Mouse (Mus musculus): Measurements from ENCODE around the gene Ifna16. TPM values are rescaled to one million over a fixed set of nuclear protein-coding genes. Genes with fewer than 3 reads are reported as not detected.

The Ifna16 gene
- polyA plus RNA-seq (2012; rRNA removed), result not detected in 2 replicates

- Histone ChIP-seq H3K4me1 (ENCODE audit: control insufficient read depth, insufficient read depth, low read length) (no peaks in the 10 kb centered on the region), H3K4me3 (ENCODE audit: insufficient read depth, low read length) (no peak within 1 kb of the TSS), H3K27ac (ENCODE audit: insufficient read depth, low read length) (no peak within 1 kb of the TSS)
- TF ChIP-seq CTCF (IDR thresholded peaks at IDR 0.05; ENCODE audit: extremely low read depth, insufficient read depth, low read length), result no peak
These were observed at the start of gene Ifna16 for GRCm38 (mm10) chr4:88676824-88677223. TSS of gene Ifna16 (minus strand) at chr4:88676924.

GRCm38 (mm10) chr4:88723497-88724090, 46.9 kb upstream of the Ifna16 start:
- TF ChIP-seq CTCF (IDR thresholded peaks at IDR 0.05; ENCODE audit: extremely low read depth, insufficient read depth, low read length), result no peak
- no peak for TF ChIP-seq POLR2A (IDR thresholded peaks at IDR 0.05; ENCODE audit: extremely low read depth, insufficient read depth, low read length)
- H3K27ac ChIP-seq (ENCODE audit: insufficient read depth, low read length), result no peak overlapping the region
- H3K4me1 ChIP-seq (ENCODE audit: control insufficient read depth, insufficient read depth, low read length), result peaks cover 7% of the 10 kb centered on the region
- H3K4me3 ChIP-seq (ENCODE audit: insufficient read depth, low read length), result no peak overlapping the region

DNA sequence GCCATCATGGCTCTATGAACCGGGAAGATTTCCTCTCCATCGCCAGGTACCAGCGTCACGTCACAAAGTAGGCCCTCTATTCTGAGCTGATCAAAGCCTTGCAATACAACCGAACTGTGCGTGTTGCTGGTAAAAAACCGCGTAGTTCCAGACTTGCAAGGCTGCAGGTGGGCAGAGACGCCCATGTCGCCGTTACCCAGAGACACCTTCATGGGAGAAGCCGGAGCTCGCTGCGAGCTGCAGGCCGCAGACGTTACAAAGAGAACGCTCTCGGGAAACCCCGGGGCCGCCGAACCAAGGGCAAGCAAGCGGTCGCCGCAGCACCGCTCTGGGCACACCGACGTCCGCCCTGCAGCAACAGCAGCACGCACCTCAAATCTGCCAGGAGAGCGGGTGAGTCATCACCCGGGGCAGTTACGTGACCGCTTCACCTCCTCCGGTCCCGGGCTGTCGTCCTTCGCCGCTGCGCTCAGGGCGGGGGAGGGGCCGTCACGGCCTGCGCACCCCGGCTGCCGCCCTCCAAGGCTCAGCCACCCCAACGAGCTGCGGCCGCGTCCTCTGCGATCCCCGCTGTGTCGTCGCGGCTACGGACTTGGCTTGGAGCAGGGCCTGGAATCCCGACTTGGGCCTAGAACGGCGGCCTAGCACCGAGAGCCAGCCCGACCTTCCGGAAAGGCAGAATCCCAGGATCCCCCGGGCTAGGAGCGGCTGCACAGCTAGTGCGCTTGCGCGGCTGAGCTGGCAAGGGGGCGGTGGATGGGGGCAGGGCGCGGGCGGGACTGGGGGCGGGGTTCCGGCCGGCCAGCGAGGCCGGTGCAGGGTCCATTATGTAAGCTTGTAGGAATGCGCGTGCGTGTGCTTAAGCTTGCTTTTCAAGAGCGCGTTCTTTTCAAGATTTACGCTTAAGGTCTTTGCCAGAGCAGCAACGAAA, 45.3 kb upstream of the Ifna16 start, which contains the start of the genes Gm26566 and Klhl9:
Gm26566 (plus strand) TSS at position 15 of the 931 bp plus-strand sequence.
Klhl9 (minus strand) TSS at position 675 of the 931 bp plus-strand sequence.
- H3K27ac ChIP-seq (ENCODE audit: insufficient read depth, low read length), result peak within 1 kb of the TSS; percentile 99

DNA sequence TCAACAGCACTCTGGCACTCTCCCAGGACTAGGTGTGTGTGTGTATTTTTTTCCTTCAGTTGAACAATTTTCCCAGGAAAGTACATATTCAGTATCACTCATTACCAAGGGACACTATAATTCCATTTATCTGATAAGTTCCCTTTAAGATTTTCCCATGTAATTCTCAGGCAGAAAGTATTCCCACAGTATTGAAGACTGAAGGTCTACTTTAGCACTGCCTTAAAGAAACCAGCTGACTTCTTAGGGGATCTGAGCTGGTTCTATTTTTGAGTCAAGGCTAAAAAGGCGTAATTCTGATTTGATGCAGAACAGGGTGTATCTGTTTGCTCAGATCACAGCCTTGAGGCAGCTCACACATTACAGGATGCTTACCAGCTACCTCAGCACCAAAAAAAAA, 42.0 kb upstream of the Ifna16 start:
- peak overlapping the region; percentile 84; the same call in 1 of the 2 replicates for H3K4me3 ChIP-seq (ENCODE audit: insufficient read depth, low read length)
- no peak for TF ChIP-seq POLR2A (IDR thresholded peaks at IDR 0.05; ENCODE audit: extremely low read depth, insufficient read depth, low read length)
- TF ChIP-seq CTCF (IDR thresholded peaks at IDR 0.05; ENCODE audit: extremely low read depth, insufficient read depth, low read length), result no peak

More for the DNA sequence above, 45.3 kb upstream of the Ifna16 start, which contains the start of the genes Gm26566 and Klhl9:
- H3K4me1 ChIP-seq (ENCODE audit: control insufficient read depth, insufficient read depth, low read length), result peaks cover 7% of the 10 kb centered on the region
- TF ChIP-seq POLR2A (IDR thresholded peaks at IDR 0.05; ENCODE audit: extremely low read depth, insufficient read depth, low read length) (peak; percentile 82), CTCF (IDR thresholded peaks at IDR 0.05; ENCODE audit: extremely low read depth, insufficient read depth, low read length) (no peak)
- peak within 1 kb of the TSS; percentile 84 for H3K4me3 ChIP-seq (ENCODE audit: insufficient read depth, low read length)

GRCm38 (mm10) chr4:88715059-88715458, 38.3 kb upstream of the Ifna16 start:
- no peak overlapping the region for H3K27ac ChIP-seq (ENCODE audit: insufficient read depth, low read length)
- TF ChIP-seq CTCF (IDR thresholded peaks at IDR 0.05; ENCODE audit: extremely low read depth, insufficient read depth, low read length) (no peak), POLR2A (IDR thresholded peaks at IDR 0.05; ENCODE audit: extremely low read depth, insufficient read depth, low read length) (no peak)
- no peak overlapping the region for H3K4me3 ChIP-seq (ENCODE audit: insufficient read depth, low read length)
- H3K4me1 ChIP-seq (ENCODE audit: control insufficient read depth, insufficient read depth, low read length), result peaks cover 1% of the 10 kb centered on the region; the same call in 1 of the 2 replicates

More for the DNA sequence above, 42.0 kb upstream of the Ifna16 start:
- H3K4me1 ChIP-seq (ENCODE audit: control insufficient read depth, insufficient read depth, low read length), result peaks cover 8% of the 10 kb centered on the region
- no peak overlapping the region for H3K27ac ChIP-seq (ENCODE audit: insufficient read depth, low read length)

- TF ChIP-seq POLR2A (IDR thresholded peaks at IDR 0.05; ENCODE audit: extremely low read depth, insufficient read depth, low read length), result no peak
- TF ChIP-seq CTCF (IDR thresholded peaks at IDR 0.05; ENCODE audit: extremely low read depth, insufficient read depth, low read length), result no peak
- Histone ChIP-seq H3K27ac (ENCODE audit: insufficient read depth, low read length) (no peak overlapping the region), H3K4me1 (ENCODE audit: control insufficient read depth, insufficient read depth, low read length) (peaks cover 1% of the 10 kb centered on the region; the same call in 1 of the 2 replicates), H3K4me3 (ENCODE audit: insufficient read depth, low read length) (no peak overlapping the region)
These were observed 37.6 kb upstream of the Ifna16 start for GRCm38 (mm10) chr4:88714281-88714680.

DNA sequence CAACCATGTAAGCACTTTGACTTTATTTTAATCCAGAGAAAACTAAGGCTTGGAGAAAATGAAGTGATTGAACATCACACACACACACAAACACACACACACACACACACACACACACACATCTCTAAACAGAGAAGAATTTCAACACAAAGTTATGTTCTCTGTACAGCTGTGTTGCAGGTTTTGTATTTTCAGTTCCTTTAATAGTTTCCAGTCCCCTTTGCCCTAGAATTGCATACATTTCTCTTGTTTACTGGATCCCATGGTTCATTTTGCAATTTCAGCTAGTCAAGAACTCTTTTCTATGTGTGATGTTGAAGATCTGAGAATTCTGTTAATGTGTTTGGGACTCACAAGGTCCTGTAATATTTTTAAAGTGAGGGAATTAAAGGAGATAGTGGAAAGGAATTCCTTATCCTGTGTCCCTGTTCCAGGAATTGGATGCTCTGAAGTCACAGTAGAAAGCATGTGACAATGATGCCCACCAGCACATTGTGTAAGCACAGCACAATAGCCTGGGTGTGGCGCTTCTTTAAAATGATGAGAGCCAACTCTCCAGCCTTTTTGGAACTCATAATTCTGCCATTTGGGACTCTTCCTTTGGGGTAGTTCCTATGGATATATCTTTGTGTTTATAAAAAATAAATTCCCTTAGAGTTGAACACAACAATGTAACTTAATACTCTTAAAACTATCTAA, 30.6 kb upstream of the Ifna16 start:
- TF ChIP-seq CTCF (IDR thresholded peaks at IDR 0.05; ENCODE audit: extremely low read depth, insufficient read depth, low read length) (no peak), POLR2A (IDR thresholded peaks at IDR 0.05; ENCODE audit: extremely low read depth, insufficient read depth, low read length) (no peak)
- H3K4me1 ChIP-seq (ENCODE audit: control insufficient read depth, insufficient read depth, low read length), result no peaks in the 10 kb centered on the region
- no peak overlapping the region for H3K4me3 ChIP-seq (ENCODE audit: insufficient read depth, low read length)
- H3K27ac ChIP-seq (ENCODE audit: insufficient read depth, low read length), result no peak overlapping the region

DNA sequence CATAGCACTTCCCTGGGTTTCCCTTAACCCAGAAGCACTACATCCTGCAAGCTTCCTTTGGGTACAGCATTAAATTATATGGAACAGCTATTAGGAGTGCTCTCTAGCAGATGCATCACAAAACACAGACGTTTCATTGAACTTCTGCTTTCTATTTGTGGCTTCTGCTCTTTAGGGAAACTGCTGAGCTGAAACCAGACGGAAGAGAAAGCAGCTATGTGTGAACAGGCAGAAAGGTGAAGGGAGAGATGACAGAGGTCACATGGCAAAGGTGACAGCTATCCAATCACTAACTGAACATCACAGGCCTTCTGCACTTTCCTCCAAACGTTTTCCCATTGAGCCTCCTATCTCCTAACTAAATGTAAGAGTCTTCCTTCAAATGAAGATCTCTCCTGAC, 29.2 kb upstream of the Ifna16 start:
- TF ChIP-seq POLR2A (IDR thresholded peaks at IDR 0.05; ENCODE audit: extremely low read depth, insufficient read depth, low read length), result no peak
- TF ChIP-seq CTCF (IDR thresholded peaks at IDR 0.05; ENCODE audit: extremely low read depth, insufficient read depth, low read length), result no peak
- H3K4me3 ChIP-seq (ENCODE audit: insufficient read depth, low read length), result no peak overlapping the region
- H3K4me1 ChIP-seq (ENCODE audit: control insufficient read depth, insufficient read depth, low read length), result no peaks in the 10 kb centered on the region
- no peak overlapping the region for H3K27ac ChIP-seq (ENCODE audit: insufficient read depth, low read length)

- H3K27ac ChIP-seq (ENCODE audit: insufficient read depth, low read length), result no peak overlapping the region
- no peak for TF ChIP-seq POLR2A (IDR thresholded peaks at IDR 0.05; ENCODE audit: extremely low read depth, insufficient read depth, low read length)
- no peak for TF ChIP-seq CTCF (IDR thresholded peaks at IDR 0.05; ENCODE audit: extremely low read depth, insufficient read depth, low read length)
- H3K4me3 ChIP-seq (ENCODE audit: insufficient read depth, low read length), result no peak overlapping the region
- no peaks in the 10 kb centered on the region for H3K4me1 ChIP-seq (ENCODE audit: control insufficient read depth, insufficient read depth, low read length)
These were observed 22.6 kb upstream of the Ifna16 start for GRCm38 (mm10) chr4:88699301-88699700.
